Mouse (Mus musculus) heart, adult 2 months (tissue): ENCODE data around the gene Ankdd1a. TPM values are rescaled to one million over a fixed set of nuclear protein-coding genes. Genes with fewer than 3 reads are reported as not detected.
A peak's percentile ranks its signal among the peaks of the same experiment; 100 is the strongest.

Source experiments
- DNase-seq, 2 experiments: peaks; one replicate each; pipeline ENCODE4 v3.0.0; 2021
- H3K27ac ChIP-seq: fragments of 200-600 bp; 2 replicates; pipeline ENCODE4 v1.8.1; 2022
- H3K27me3 ChIP-seq: fragments of 200-500 bp; 2 replicates; pipeline ENCODE4 v1.6.1; 2012; ENCODE audit warnings: mild to moderate bottlenecking, low read length, inconsistent platforms, mixed read lengths; ENCODE audit not compliant: control insufficient read depth, insufficient read depth
- H3K36me3 ChIP-seq: fragments of 200-500 bp; 2 replicates; pipeline ENCODE4 v1.6.1; 2012; ENCODE audit warnings: low read length, inconsistent platforms; ENCODE audit not compliant: control insufficient read depth, insufficient read depth
- H3K4me1 ChIP-seq: fragments of 200-500 bp; 2 replicates; pipeline ENCODE4 v1.6.1; 2011; ENCODE audit warnings: low read length; ENCODE audit not compliant: control insufficient read depth, insufficient read depth
- H3K4me3 ChIP-seq: fragments of 200-600 bp; 2 replicates; pipeline ENCODE4 v1.8.1; 2022
- H3K79me2 ChIP-seq: fragments of 200-500 bp; replicated peaks from 2 replicates; pipeline ENCODE4 v1.6.1; 2012; ENCODE audit warnings: mild to moderate bottlenecking, inconsistent platforms, low read length, moderate library complexity, mixed read lengths; ENCODE audit not compliant: control insufficient read depth, insufficient read depth
- H3K9ac ChIP-seq: fragments of 200-500 bp; 2 replicates; pipeline ENCODE4 v1.6.1; 2012; ENCODE audit warnings: low read depth, mild to moderate bottlenecking, control low read depth, inconsistent platforms, low read length, mixed read lengths
- CTCF ChIP-seq: fragments of 200-600 bp; IDR thresholded peaks from 2 replicates; pipeline ENCODE4 v1.8.1; 2022; ENCODE audit warnings: antibody characterized with exemption, mild to moderate bottlenecking, moderate library complexity
- EP300 ChIP-seq: fragments of 200-500 bp; IDR thresholded peaks from 2 replicates; pipeline ENCODE4 v1.6.1; 2011; ENCODE audit warnings: low read depth, low read length, control low read depth; ENCODE audit not compliant: insufficient read depth
- POLR2A ChIP-seq: fragments of 200-500 bp; IDR thresholded peaks from 2 replicates; pipeline ENCODE4 v1.6.1; 2011; ENCODE audit warnings: mild to moderate bottlenecking, low read depth, low read length, control low read depth; ENCODE audit not compliant: insufficient read depth
- WGBS: fragments of 180-500 bp; shearing (Covaris S2); methylation state at CpG from one replicate; pipeline ENCODE4 v1.1.7; 2018; 5-methylcytosine and 5-hydroxymethylcytosine counted together
- intact Hi-C: fragments of 180-260 bp; cut with DNase I; formaldehyde crosslinking; loops from one replicate; pipeline ENCODE4 v1.15.1; 2025
- polyA plus RNA-seq: library from polyadenylated mRNA; depleted of rRNA; stranded (reverse); fragments of >200 nt; gene quantifications from 2 replicates; pipeline ENCODE4 v1.2.3, GENCODE M21; 2012
- total RNA-seq, 2 experiments: library from RNA; stranded (reverse); gene quantifications; 2 replicates each; pipeline ENCODE4 v1.2.3; 2021

Ankdd1a gene
- total and polyA plus RNA-seq, 3 experiments, result not detected

DNA sequence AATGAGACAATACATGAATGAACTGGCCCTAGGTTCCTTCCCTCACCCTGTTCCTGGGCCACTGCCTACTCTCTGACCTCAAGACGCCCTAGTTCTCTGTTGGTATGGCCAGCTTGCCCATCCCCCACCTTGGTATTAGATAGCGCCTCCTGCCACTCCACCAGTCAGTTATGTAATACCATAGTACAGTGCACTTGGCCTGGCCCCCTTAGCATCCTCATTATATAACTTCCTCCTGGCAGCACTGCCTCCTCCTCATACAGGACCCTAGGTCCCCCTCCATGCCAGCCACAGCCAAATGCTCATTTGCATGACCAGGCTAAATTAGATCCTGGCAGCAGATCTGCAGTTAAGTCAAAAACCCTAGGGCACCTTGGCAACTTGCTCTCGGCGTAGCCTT is 41.0 kb upstream of the Ankdd1a start:
- TF ChIP-seq CTCF, result no peak
- TF ChIP-seq EP300, result peak; percentile 87; the same call in 1 of the 2 replicates
- intact Hi-C loops, result no loop called here
- H3K9ac ChIP-seq, result no peak overlapping the region
- H3K36me3 ChIP-seq, result peaks cover 3% of the 10 kb centered on the region
- peak overlapping the region; percentile 71 for H3K27ac ChIP-seq
- H3K4me3 ChIP-seq, result no peak overlapping the region
- no peaks in the 10 kb centered on the region for H3K79me2 ChIP-seq
- peak in 1 of 2 experiments; percentile 73 for DNase-seq
- peaks cover 19% of the 10 kb centered on the region for H3K4me1 ChIP-seq
- H3K27me3 ChIP-seq, result no peaks in the 10 kb centered on the region
- WGBS, result 62% methylated on average over 4 of the region's 4 CpGs

DNA sequence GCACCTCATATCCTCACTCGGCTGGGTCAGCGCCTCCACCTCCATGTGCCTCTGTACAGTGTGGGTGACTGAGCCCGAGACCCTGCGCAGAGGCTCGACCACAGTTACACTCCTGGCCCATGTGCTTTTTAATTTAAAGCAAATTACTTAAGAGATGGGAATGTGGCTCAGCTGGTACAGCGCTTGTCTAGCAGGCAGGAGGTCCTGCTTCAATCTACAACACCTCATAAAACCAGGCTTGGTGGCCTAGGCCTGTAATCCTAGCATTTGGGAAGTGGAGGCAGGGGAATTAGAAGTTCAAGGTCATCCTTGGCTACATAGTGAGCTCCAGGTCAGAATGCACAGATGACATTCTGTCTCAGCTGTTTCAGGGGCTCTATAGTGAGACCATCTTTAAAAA is 38.8 kb upstream of the Ankdd1a start:
- WGBS, result 96% methylated on average over 6 of the region's 6 CpGs
- Histone ChIP-seq H3K79me2 (no peaks in the 10 kb centered on the region), H3K27me3 (no peaks in the 10 kb centered on the region), H3K4me1 (peaks cover 16% of the 10 kb centered on the region), H3K36me3 (peaks cover 3% of the 10 kb centered on the region; the same call in 1 of the 2 replicates), H3K4me3 (no peak overlapping the region), H3K9ac (no peak overlapping the region), H3K27ac (no peak overlapping the region)
- DNase-seq, result no peak
- TF ChIP-seq POLR2A (no peak), EP300 (no peak), CTCF (no peak)
- intact Hi-C loops, result no loop called here

DNA sequence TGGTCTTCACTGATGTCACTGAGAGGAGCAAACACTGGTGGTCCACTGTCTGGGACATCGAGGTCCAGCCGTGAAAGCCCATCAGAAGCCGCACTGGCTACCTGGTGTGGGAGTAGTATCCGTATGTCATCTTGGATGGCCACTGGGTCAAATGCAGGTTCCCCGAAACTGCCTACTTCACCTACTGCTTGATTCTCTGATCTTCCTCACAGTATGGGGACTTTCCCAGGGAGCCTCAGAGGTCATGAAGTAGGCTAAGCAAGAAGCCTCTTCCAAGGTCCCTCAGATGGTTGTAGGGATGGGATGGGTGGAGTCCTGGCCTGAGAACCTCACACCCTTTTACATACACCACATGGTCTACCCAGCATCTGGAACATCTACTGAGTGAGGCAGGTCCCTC is 37.0 kb upstream of the Ankdd1a start:
- intact Hi-C loops, result no loop called here

DNA sequence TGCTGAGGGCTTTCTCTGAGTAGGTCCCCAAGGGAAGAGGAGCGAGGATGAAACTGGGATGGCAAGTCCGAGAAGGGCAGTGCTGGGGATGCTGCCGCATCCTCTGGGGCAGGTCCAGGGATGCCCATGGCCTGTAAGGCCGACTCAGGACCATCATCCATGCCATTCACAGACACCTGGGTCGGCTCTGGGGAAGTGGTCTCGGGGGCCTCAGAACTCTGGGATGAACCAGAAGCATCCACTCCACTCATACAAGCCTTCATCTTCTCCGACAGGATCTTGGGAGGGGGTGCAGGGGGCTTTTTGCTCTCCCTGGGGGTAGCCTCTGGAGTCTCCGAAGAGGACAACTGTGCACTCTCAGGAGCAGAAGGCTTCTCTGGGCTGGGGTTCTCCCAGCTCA is 36.4 kb upstream of the Ankdd1a start:
- intact Hi-C loops, result no loop called here
- Histone ChIP-seq H3K9ac (no peak overlapping the region), H3K36me3 (no peaks in the 10 kb centered on the region; the same call in 1 of the 2 replicates), H3K79me2 (no peaks in the 10 kb centered on the region), H3K27ac (no peak overlapping the region), H3K4me3 (no peak overlapping the region), H3K4me1 (peaks cover 14% of the 10 kb centered on the region), H3K27me3 (no peaks in the 10 kb centered on the region)
- 95% methylated on average over 8 of the region's 8 CpGs for WGBS
- no peak for DNase-seq
- TF ChIP-seq CTCF (no peak), POLR2A (no peak), EP300 (no peak)

More for the DNA sequence above, 37.0 kb upstream of the Ankdd1a start:
- H3K79me2 ChIP-seq, result no peaks in the 10 kb centered on the region
- peaks cover 3% of the 10 kb centered on the region; the same call in 1 of the 2 replicates for H3K36me3 ChIP-seq
- DNase-seq, result no peak
- H3K9ac ChIP-seq, result no peak overlapping the region
- H3K4me1 ChIP-seq, result peaks cover 16% of the 10 kb centered on the region
- WGBS, result 93% methylated on average over 5 of the region's 5 CpGs
- H3K4me3 ChIP-seq, result no peak overlapping the region
- no peak overlapping the region for H3K27ac ChIP-seq
- H3K27me3 ChIP-seq, result no peaks in the 10 kb centered on the region
- TF ChIP-seq CTCF (no peak), EP300 (no peak), POLR2A (no peak)

DNA sequence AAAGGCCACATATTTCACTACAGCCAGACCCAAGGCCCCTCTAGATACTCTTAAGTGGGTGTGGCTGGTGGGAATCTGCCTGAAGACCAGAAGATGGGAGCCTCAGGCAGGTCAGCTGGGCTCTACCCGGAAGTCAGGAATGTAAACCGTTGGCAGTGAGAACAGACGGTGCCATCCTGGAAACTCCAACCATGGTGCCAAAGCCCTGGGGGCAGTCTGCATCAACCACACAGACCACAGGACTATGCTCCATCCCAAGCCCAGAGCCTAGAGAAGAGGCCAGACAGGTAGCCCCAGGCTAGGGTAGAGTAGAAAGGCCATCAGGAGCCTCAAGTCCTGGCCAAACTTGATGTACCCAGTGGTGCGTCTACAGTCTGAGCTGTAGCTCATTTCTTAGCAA is 35.6 kb upstream of the Ankdd1a start:
- Histone ChIP-seq H3K27me3 (no peaks in the 10 kb centered on the region), H3K79me2 (no peaks in the 10 kb centered on the region), H3K9ac (no peak overlapping the region), H3K4me1 (peaks cover 15% of the 10 kb centered on the region), H3K36me3 (no peaks in the 10 kb centered on the region; the same call in 1 of the 2 replicates), H3K4me3 (no peak overlapping the region), H3K27ac (no peak overlapping the region; the same call in 1 of the 2 replicates)
- WGBS, result 63% methylated on average over 4 of the region's 4 CpGs
- DNase-seq, result no peak
- intact Hi-C loops, result no loop called here
- TF ChIP-seq EP300, result no peak

DNA sequence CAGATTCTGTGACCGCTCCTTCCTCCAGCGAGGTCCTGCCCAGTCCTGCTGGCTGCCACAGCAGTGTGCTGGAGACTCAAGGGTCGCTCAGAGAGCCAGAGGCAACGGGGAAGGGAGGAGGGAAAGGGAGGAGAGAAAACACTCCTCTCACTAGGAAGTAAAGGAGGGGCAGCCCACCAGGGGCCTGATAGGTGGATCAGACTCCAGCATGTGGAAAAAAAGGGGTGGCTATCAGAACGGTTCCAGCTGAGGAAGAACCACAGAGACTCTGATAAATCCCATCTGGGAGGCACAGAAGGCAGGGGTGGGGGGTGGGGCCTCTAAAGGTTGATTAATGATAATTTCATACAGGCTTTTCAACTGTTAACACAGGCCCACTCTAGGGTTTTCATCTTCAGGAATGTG is 35.0 kb upstream of the Ankdd1a start:
- 53% methylated on average over 5 of the region's 5 CpGs for WGBS

More for the DNA sequence above, 35.0 kb upstream of the Ankdd1a start:
- no peak for DNase-seq
- Histone ChIP-seq H3K4me3 (no peak overlapping the region), H3K27me3 (no peaks in the 10 kb centered on the region), H3K27ac (no peak overlapping the region; the same call in 1 of the 2 replicates), H3K4me1 (peaks cover 18% of the 10 kb centered on the region), H3K79me2 (no peaks in the 10 kb centered on the region), H3K9ac (no peak overlapping the region), H3K36me3 (no peaks in the 10 kb centered on the region; the same call in 1 of the 2 replicates)
- TF ChIP-seq EP300 (no peak), CTCF (no peak), POLR2A (no peak)
- intact Hi-C loops, result no loop called here
